Mouse (Mus musculus) liver, postnatal 0 days (tissue): ENCODE results near the gene Med11. TPM values are rescaled to one million over a fixed set of nuclear protein-coding genes. Genes with fewer than 3 reads are reported as not detected.
A peak's percentile ranks its signal among the peaks of the same experiment; 100 is the strongest.

Source experiments
- ATAC-seq: fragments of 200-750 bp; cut with Nextera tagmentation; 2 replicates; pipeline ENCODE4 v1.8.0; 2017; ENCODE audit warnings: mild to moderate bottlenecking, moderate library complexity
- DNase-seq: peaks from one replicate; pipeline ENCODE4 v3.0.0-alpha.2; 2016
- H3K27ac ChIP-seq: fragments of 300-500 bp; sonication (generic); 2 replicates; pipeline ENCODE4 v1.5.1; 2014; ENCODE audit warnings: antibody characterized with exemption, moderate library complexity, mild to moderate bottlenecking, low read depth
- H3K27me3 ChIP-seq: fragments of 300-500 bp; sonication (generic); 2 replicates; pipeline ENCODE4 v1.6.1; 2014; ENCODE audit warnings: low read length, control low read depth, mixed read lengths; ENCODE audit not compliant: insufficient read depth
- H3K36me3 ChIP-seq: fragments of 300-500 bp; sonication (generic); replicated peaks from 2 replicates; pipeline ENCODE4 v1.6.1; 2014; ENCODE audit warnings: mild to moderate bottlenecking, control low read depth, low read length, moderate library complexity, mixed read lengths; ENCODE audit not compliant: insufficient read depth
- H3K4me1 ChIP-seq: fragments of 300-500 bp; sonication (generic); 2 replicates; pipeline ENCODE4 v1.6.1; 2014; ENCODE audit warnings: antibody characterized with exemption, mild to moderate bottlenecking, control low read depth; ENCODE audit not compliant: insufficient read depth
- H3K4me2 ChIP-seq: fragments of 300-500 bp; sonication (generic); 2 replicates; pipeline ENCODE4 v1.6.1; 2014; ENCODE audit warnings: low read depth, mild to moderate bottlenecking, low read length, moderate library complexity, mixed read lengths
- H3K4me3 ChIP-seq: fragments of 300-500 bp; sonication (generic); 2 replicates; pipeline ENCODE4 v1.5.1; 2014; ENCODE audit warnings: low read depth, low read length
- H3K9ac ChIP-seq: fragments of 300-500 bp; sonication (generic); replicated peaks from 2 replicates; pipeline ENCODE4 v1.6.1; 2014; ENCODE audit warnings: mild to moderate bottlenecking, moderate library complexity
- H3K9me3 ChIP-seq: fragments of 300-500 bp; sonication (generic); 2 replicates; pipeline ENCODE4 v1.6.1; 2016; ENCODE audit warnings: mild to moderate bottlenecking, control low read depth, low read length, mixed read lengths
- CTCF ChIP-seq: sonication (generic); IDR thresholded peaks from 2 replicates; pipeline ENCODE4 v1.5.1; 2016; ENCODE audit warnings: antibody characterized with exemption, low read depth
- EP300 ChIP-seq: IDR thresholded peaks from 2 replicates; pipeline ENCODE4 v1.6.1; 2016; ENCODE audit warnings: antibody characterized with exemption, low read depth, mild to moderate bottlenecking
- WGBS: fragments of 180-500 bp; shearing (Covaris S2); extraction: QIAGEN DNeasy Blood & Tissue Kit; methylation state at CpG from one replicate; pipeline ENCODE4 v1.1.7; 2014; ENCODE audit not compliant: insufficient replicate concordance; 5-methylcytosine and 5-hydroxymethylcytosine counted together
- polyA plus RNA-seq: library from polyadenylated mRNA; unstranded; fragments of >200 nt; fragmentation: Nextera tagmentation; extraction: Ambion mirVana; gene quantifications from 2 replicates; pipeline ENCODE4 v1.2.1, GENCODE M21; 2015

The Med11 gene
- polyA plus RNA-seq = 14.3 and 15.1 TPM in 2 replicates

GRCm38 (mm10) chr11:70451797-70452498 lies at the start of gene Med11:
TSS of gene Med11 (plus strand) at chr11:70451919.
- H3K9me3 ChIP-seq = no peaks in the 10 kb centered on the region
- peak; percentile 95 for DNase-seq
- WGBS = under 1% methylated on average over 46 of the region's 46 CpGs
- H3K4me3 ChIP-seq = peak within 1 kb of the TSS; percentile 64
- no peak for TF ChIP-seq EP300
- peak; percentile 98 for TF ChIP-seq CTCF
- H3K4me2 ChIP-seq = peak within 1 kb of the TSS; percentile 76
- H3K4me1 ChIP-seq = peaks cover 23% of the 10 kb centered on the region
- H3K9ac ChIP-seq = peak within 1 kb of the TSS; percentile 74
- no peaks in the 10 kb centered on the region for H3K36me3 ChIP-seq
- peak within 1 kb of the TSS; percentile 97 for H3K27ac ChIP-seq
- H3K27me3 ChIP-seq = no peaks in the 10 kb centered on the region
- peak; percentile 97 for ATAC-seq

- Histone ChIP-seq H3K9me3 (no peaks in the 10 kb centered on the region), H3K27ac (peak overlapping the region; percentile 44; the same call in 1 of the 2 replicates), H3K9ac (no peak overlapping the region), H3K4me2 (no peak overlapping the region), H3K4me1 (peaks cover 23% of the 10 kb centered on the region), H3K36me3 (peaks cover 36% of the 10 kb centered on the region), H3K4me3 (no peak overlapping the region), H3K27me3 (no peaks in the 10 kb centered on the region)
- WGBS = 67% methylated on average over 2 of the region's 2 CpGs
- TF ChIP-seq CTCF (no peak), EP300 (no peak)
- DNase-seq (no peak), ATAC-seq (peak; percentile 53)
These were observed 48.1 kb upstream of the Med11 start for GRCm38 (mm10) chr11:70403598-70403997.

- H3K9ac ChIP-seq = peak within 1 kb of the TSS; percentile 80
- peak within 1 kb of the TSS; percentile 80 for H3K4me3 ChIP-seq
- H3K27ac ChIP-seq = peak within 1 kb of the TSS; percentile 74
- TF ChIP-seq CTCF = no peak
- under 1% methylated on average over 58 of the region's 59 CpGs for WGBS
- no peaks in the 10 kb centered on the region for H3K9me3 ChIP-seq
- H3K36me3 ChIP-seq = peaks cover 8% of the 10 kb centered on the region; the same call in 1 of the 2 replicates
- DNase-seq = peak; percentile 88
- peak within 1 kb of the TSS; percentile 73 for H3K4me2 ChIP-seq
- peaks cover 20% of the 10 kb centered on the region for H3K4me1 ChIP-seq
- peak; percentile 90 for ATAC-seq
- no peaks in the 10 kb centered on the region for H3K27me3 ChIP-seq
These were observed 42.0 kb upstream of the Med11 start, which contains the start of gene Pelp1 for GRCm38 (mm10) chr11:70409594-70410296. TSS of gene Pelp1 (minus strand) at chr11:70410031.

- no peak for DNase-seq
- no peak for TF ChIP-seq CTCF
- TF ChIP-seq EP300 = no peak
These were observed 41.4 kb upstream of the Med11 start for GRCm38 (mm10) chr11:70410297-70410643.

GRCm38 (mm10) chr11:70412591-70412990 lies 39.1 kb upstream of the Med11 start:
- Histone ChIP-seq H3K36me3 (no peaks in the 10 kb centered on the region), H3K4me3 (no peak overlapping the region), H3K27me3 (no peaks in the 10 kb centered on the region), H3K27ac (no peak overlapping the region), H3K9ac (no peak overlapping the region), H3K4me1 (peaks cover 19% of the 10 kb centered on the region), H3K4me2 (no peak overlapping the region), H3K9me3 (no peaks in the 10 kb centered on the region)
- 77% methylated on average over 5 of the region's 5 CpGs for WGBS
- no peak for TF ChIP-seq EP300
- no peak for TF ChIP-seq CTCF
- ATAC-seq (no peak), DNase-seq (no peak)

More at GRCm38 (mm10) chr11:70410297-70410643, 41.4 kb upstream of the Med11 start:
- Histone ChIP-seq H3K9ac (peak overlapping the region; percentile 80), H3K4me2 (peak overlapping the region; percentile 73), H3K4me3 (peak overlapping the region; percentile 80), H3K4me1 (peaks cover 19% of the 10 kb centered on the region), H3K9me3 (no peaks in the 10 kb centered on the region), H3K27me3 (no peaks in the 10 kb centered on the region), H3K36me3 (peaks cover 5% of the 10 kb centered on the region; the same call in 1 of the 2 replicates), H3K27ac (peak overlapping the region; percentile 74)
- 52% methylated on average over 6 of the region's 6 CpGs for WGBS
- peak; percentile 34 for ATAC-seq

- no peak overlapping the region for H3K4me2 ChIP-seq
- no peaks in the 10 kb centered on the region for H3K36me3 ChIP-seq
- under 1% methylated on average over 3 of the region's 3 CpGs for WGBS
- TF ChIP-seq CTCF (peak; percentile 97), EP300 (no peak)
- ATAC-seq (no peak), DNase-seq (peak; percentile 84)
- H3K4me1 ChIP-seq = peaks cover 10% of the 10 kb centered on the region
- H3K27ac ChIP-seq = no peak overlapping the region
- no peak overlapping the region for H3K4me3 ChIP-seq
- H3K9ac ChIP-seq = no peak overlapping the region
- no peaks in the 10 kb centered on the region for H3K27me3 ChIP-seq
- H3K9me3 ChIP-seq = no peaks in the 10 kb centered on the region
These were observed 37.8 kb upstream of the Med11 start for GRCm38 (mm10) chr11:70413961-70414360.
